ENCODE assay signal across 8 mouse cellular contexts in genomic region chr6:137872055-137872735, GRCm38 (mm10).
DNase-seq lines count a peak whose midpoint lies in the region; ATAC-seq lines count a peak whose summit lies in the region.

No protein-coding gene starts in this region.

- no peaks in the 10 kb centered on the region for H3K9me3 ChIP-seq in intestine, embryonic 16.5 days (ENCODE audit: control insufficient read depth, low read length)

- no peak overlapping the region for H3K9ac ChIP-seq in intestine, embryonic 16.5 days (ENCODE audit: low read depth, low read length)

- H3K27me3 ChIP-seq in intestine, embryonic 16.5 days (replicated peaks; ENCODE audit: control insufficient read depth, insufficient read depth, low read length), result no peaks in the 10 kb centered on the region

- H3K27ac ChIP-seq in intestine, embryonic 16.5 days (ENCODE audit: low read length), result no peak overlapping the region

- peak; percentile 68; the same call in 1 of the 2 replicates for ATAC-seq in intestine, embryonic 16.5 days
- ATAC-seq in megakaryocyte-erythroid progenitor cell, adult 5-6 weeks (replicated peaks; ENCODE audit: low FRiP score, low TSS enrichment, poor library complexity, severe bottlenecking), result peak; percentile 89

- intact Hi-C loops in left cerebral cortex, postnatal 10 days (cut with DNase I), result loop anchor here (10.0 kb wide), 1 partner anchor 293 kb away; no protein-coding TSS in a partner anchor

- no peaks in the 10 kb centered on the region for H3K36me3 ChIP-seq in intestine, embryonic 16.5 days (ENCODE audit: control insufficient read depth, insufficient read depth, low read length)

- no peak overlapping the region for H3K4me3 ChIP-seq in intestine, embryonic 16.5 days (ENCODE audit: low read length)

- H3K4me2 ChIP-seq in intestine, embryonic 16.5 days (ENCODE audit: low read depth, low read length), result peak overlapping the region; percentile 33

- DNase-seq in adrenal gland, adult (ENCODE audit: inconsistent age in 2 of 2, low spot score in 1 of 2), result peak; percentile 74 to 92
- peak; percentile 87 for DNase-seq in embryo, embryonic 10 days (ENCODE audit: low spot score)
- DNase-seq in gastrocnemius, postnatal 10 days, result peak; percentile 38
- peak; percentile 62 to 64 for DNase-seq in left cerebral cortex, postnatal 10 days (ENCODE audit: extremely low spot score in 1 of 2, low spot score in 2 of 2)
- peak; percentile 13 for DNase-seq in skeletal muscle tissue, adult 2 months (ENCODE audit: low read depth, low spot score)
- DNase-seq in spleen, postnatal 14 days (ENCODE audit: low spot score in 2 of 2), result no peak

- 0 out of 2 replicates have a peak, but pooled peaks cover 3% of the 10 kb centered on the region for H3K4me1 ChIP-seq in intestine, embryonic 16.5 days (ENCODE audit: control insufficient read depth, insufficient read depth, low read length)

- 30% methylated on average over 17 of the region's 17 CpGs for WGBS in intestine, embryonic 16.5 days

Comparison
In these comparisons a context has a peak if more than half of its experiments do, and no peak if none do; other contexts are left out.
1. DNase-seq: peak in adrenal gland, adult (2 of 2), embryo, embryonic 10 days (single experiment), gastrocnemius, postnatal 10 days (single experiment), left cerebral cortex, postnatal 10 days (2 of 2) and skeletal muscle tissue, adult 2 months (single experiment); none in spleen, postnatal 14 days (0 of 2).